In the genomic region with DNA sequence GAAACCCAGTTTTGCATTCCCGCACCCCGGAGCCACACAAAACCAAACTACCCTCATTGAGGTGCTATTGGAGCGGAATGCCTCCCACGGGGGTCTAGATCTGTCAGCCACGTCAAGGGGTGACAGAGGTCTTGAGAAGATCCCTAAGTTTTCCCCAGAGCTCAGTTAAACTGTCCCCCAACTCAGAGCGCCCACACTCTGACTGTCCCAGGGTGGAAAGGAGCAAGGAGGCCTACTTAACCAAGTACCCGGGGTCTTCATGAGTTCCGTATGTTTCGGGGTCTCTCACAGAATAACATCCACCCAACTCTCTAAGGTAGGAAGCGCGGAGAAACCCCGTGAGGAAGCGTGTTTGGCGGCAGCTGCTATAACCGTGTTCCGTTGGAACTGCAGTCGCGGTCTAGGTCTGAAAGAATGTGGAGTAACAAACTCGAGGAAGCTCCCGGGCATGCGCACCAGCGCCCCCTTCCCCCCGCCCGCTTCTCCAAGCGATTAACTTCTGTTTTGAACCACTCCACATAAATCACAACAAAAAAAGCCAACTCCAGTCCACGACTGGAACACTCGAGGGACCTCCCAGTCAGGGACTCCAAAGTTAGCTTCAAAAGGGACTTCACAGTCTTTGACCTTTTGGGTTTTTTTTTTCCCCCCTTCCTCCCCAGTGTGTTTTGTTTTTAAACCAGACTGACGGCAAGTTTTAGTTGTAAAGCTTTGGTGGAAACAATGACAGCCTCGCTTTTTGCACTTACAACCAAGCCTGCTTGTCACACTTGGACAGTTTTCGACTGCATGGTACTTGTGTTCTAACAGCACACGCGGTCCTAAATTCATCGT, we compare ENCODE assay signal across 8 mouse cellular contexts. TPM values are rescaled to one million over a fixed set of nuclear protein-coding genes. Genes with fewer than 3 reads are reported as not detected.
DNase-seq lines count a peak whose midpoint lies in the region; ATAC-seq and TF ChIP-seq lines count a peak whose summit lies in the region.

No protein-coding gene starts in this region.

- H3K27ac ChIP-seq in embryonic fibroblast, embryonic 13.5 days (ENCODE audit: insufficient read depth, low read length) = peak overlapping the region; percentile 98
- peak overlapping the region; percentile 98 for H3K27ac ChIP-seq in heart, embryonic 13.5 days (replicated peaks)
- H3K27ac ChIP-seq in kidney, embryonic 16.5 days (ENCODE audit: low read length) = peak overlapping the region; percentile 96
- peak overlapping the region; percentile 95 for H3K27ac ChIP-seq in lung, embryonic 14.5 days (ENCODE audit: low read depth)
- peak overlapping the region; percentile 78 for H3K27ac ChIP-seq in neural tube, embryonic 14.5 days (ENCODE audit: low read depth, low read length)

- H3K9me3 ChIP-seq in heart, embryonic 13.5 days = no peaks in the 10 kb centered on the region
- H3K9me3 ChIP-seq in kidney, embryonic 16.5 days (ENCODE audit: low read length) = no peaks in the 10 kb centered on the region
- H3K9me3 ChIP-seq in lung, embryonic 14.5 days (ENCODE audit: low read depth, low read length) = no peaks in the 10 kb centered on the region
- no peaks in the 10 kb centered on the region for H3K9me3 ChIP-seq in neural tube, embryonic 14.5 days (ENCODE audit: control insufficient read depth, low read length)

- no peaks in the 10 kb centered on the region for H3K27me3 ChIP-seq in heart, embryonic 13.5 days (replicated peaks)
- H3K27me3 ChIP-seq in kidney, embryonic 16.5 days (ENCODE audit: insufficient read depth, low read length) = no peaks in the 10 kb centered on the region
- no peaks in the 10 kb centered on the region for H3K27me3 ChIP-seq in lung, embryonic 14.5 days (ENCODE audit: insufficient read depth, low read length)
- no peaks in the 10 kb centered on the region; the same call in 1 of the 2 replicates for H3K27me3 ChIP-seq in neural tube, embryonic 14.5 days (ENCODE audit: control insufficient read depth, insufficient read depth, low read length)

- H3K4me2 ChIP-seq in heart, embryonic 13.5 days = peak overlapping the region; percentile 99
- H3K4me2 ChIP-seq in kidney, embryonic 16.5 days (replicated peaks; ENCODE audit: low read depth, low read length) = peak overlapping the region; percentile 85
- peak overlapping the region; percentile 95 for H3K4me2 ChIP-seq in lung, embryonic 14.5 days
- H3K4me2 ChIP-seq in neural tube, embryonic 14.5 days (ENCODE audit: low read depth, low read length) = peak overlapping the region; percentile 97

- WGBS in heart, embryonic 13.5 days = under 1% methylated on average over 33 of the region's 33 CpGs
- WGBS in kidney, embryonic 16.5 days = under 1% methylated on average over 33 of the region's 33 CpGs
- under 1% methylated on average over 33 of the region's 33 CpGs for WGBS in lung, embryonic 14.5 days
- WGBS in neural tube, embryonic 14.5 days = under 1% methylated on average over 33 of the region's 33 CpGs

- H3K36me3 ChIP-seq in heart, embryonic 13.5 days = peaks cover 18% of the 10 kb centered on the region
- peaks cover 8% of the 10 kb centered on the region; the same call in 1 of the 2 replicates for H3K36me3 ChIP-seq in kidney, embryonic 16.5 days (ENCODE audit: insufficient read depth, low read length)
- peaks cover 16% of the 10 kb centered on the region for H3K36me3 ChIP-seq in lung, embryonic 14.5 days (ENCODE audit: insufficient read depth)
- no peaks in the 10 kb centered on the region for H3K36me3 ChIP-seq in neural tube, embryonic 14.5 days (ENCODE audit: control insufficient read depth, insufficient read depth, low read length)

- peak; percentile 89 for TF ChIP-seq POLR2A in embryonic fibroblast, embryonic 13.5 days (IDR thresholded peaks at IDR 0.05; ENCODE audit: low read depth, low read length)

- no peak for TF ChIP-seq CTCF in embryonic fibroblast, embryonic 13.5 days (IDR thresholded peaks at IDR 0.05; ENCODE audit: borderline replicate concordance, insufficient read depth, low read length)
- peak; percentile 49 for TF ChIP-seq CTCF in lung, embryonic 14.5 days (IDR thresholded peaks at IDR 0.05; ENCODE audit: low read depth)

- H3K4me1 ChIP-seq in embryonic fibroblast, embryonic 13.5 days (ENCODE audit: control insufficient read depth, insufficient read depth, low read length) = peaks cover 9% of the 10 kb centered on the region; the same call in 1 of the 2 replicates
- peaks cover 45% of the 10 kb centered on the region for H3K4me1 ChIP-seq in heart, embryonic 13.5 days
- peaks cover 37% of the 10 kb centered on the region for H3K4me1 ChIP-seq in kidney, embryonic 16.5 days (ENCODE audit: insufficient read depth, low read length)
- peaks cover 16% of the 10 kb centered on the region for H3K4me1 ChIP-seq in lung, embryonic 14.5 days (ENCODE audit: insufficient read depth)
- peaks cover 4% of the 10 kb centered on the region; the same call in 1 of the 2 replicates for H3K4me1 ChIP-seq in neural tube, embryonic 14.5 days (ENCODE audit: control insufficient read depth, insufficient read depth, low read length)

- peak overlapping the region; percentile 92 for H3K9ac ChIP-seq in heart, embryonic 13.5 days
- H3K9ac ChIP-seq in kidney, embryonic 16.5 days (replicated peaks; ENCODE audit: low read length) = peak overlapping the region; percentile 98
- peak overlapping the region; percentile 95 for H3K9ac ChIP-seq in lung, embryonic 14.5 days
- peak overlapping the region; percentile 35 for H3K9ac ChIP-seq in neural tube, embryonic 14.5 days (replicated peaks; ENCODE audit: low read depth, low read length)

- DNase-seq in 416B (ENCODE audit: low read depth) (peak; percentile 91), ZHBTc4 (ENCODE audit: low read depth, low spot score) (peak; percentile 91)
- peak; percentile 94 for DNase-seq in lung, embryonic 14.5 days
- peak; percentile 92 for DNase-seq in thymus, postnatal 14 days

- H3K4me3 ChIP-seq in embryonic fibroblast, embryonic 13.5 days (ENCODE audit: insufficient read depth, low read length) = peak overlapping the region; percentile 90
- H3K4me3 ChIP-seq in heart, embryonic 13.5 days = peak overlapping the region; percentile 74
- H3K4me3 ChIP-seq in kidney, embryonic 16.5 days (ENCODE audit: low read length) = peak overlapping the region; percentile 88
- peak overlapping the region; percentile 80 for H3K4me3 ChIP-seq in lung, embryonic 14.5 days (ENCODE audit: low read depth, low read length)
- H3K4me3 ChIP-seq in neural tube, embryonic 14.5 days (ENCODE audit: low read depth, low read length) = peak overlapping the region; percentile 54

- ATAC-seq in heart, embryonic 13.5 days (ENCODE audit: extremely low read depth, insufficient number of reproducible peaks, low FRiP score, low TSS enrichment) = no peak
- ATAC-seq in kidney, embryonic 16.5 days (ENCODE audit: low FRiP score, low TSS enrichment) = peak; percentile 3; the same call in 1 of the 2 replicates
- peak; percentile 2 for ATAC-seq in lung, embryonic 14.5 days (ENCODE audit: insufficient read depth)
- no peak for ATAC-seq in neural tube, embryonic 14.5 days (ENCODE audit: low read depth)

RNA-seq across cellular contexts. Expression of a gene that starts 3.7 kb away (rescaled TPM):
- polyA plus RNA-seq in embryonic fibroblast, embryonic 13.5 days (2011; ENCODE audit: insufficient read length, low read depth, missing spikeins) = 95.7 and 100 TPM in 2 replicates
- polyA plus RNA-seq in heart, embryonic 13.5 days (2015; fragmentation: Nextera tagmentation; extraction: Ambion mirVana) = 25.4 and 26.0 TPM in 2 replicates
- 90.4 and 93.7 TPM in 2 replicates for polyA plus RNA-seq in kidney, embryonic 16.5 days (2015; fragmentation: Nextera tagmentation; extraction: Ambion mirVana)
- 60.3 and 63.1 TPM in 2 replicates for polyA plus RNA-seq in lung, embryonic 14.5 days (2014; fragmentation: Nextera tagmentation; extraction: Ambion mirVana)
- 10.9 and 13.2 TPM in 2 replicates for polyA plus RNA-seq in neural tube, embryonic 14.5 days (2014; fragmentation: Nextera tagmentation; extraction: Ambion mirVana)

Comparison
In these comparisons a context has a peak if more than half of its experiments do, and no peak if none do; other contexts are left out.
1. ATAC-seq: peak in kidney, embryonic 16.5 days (single experiment) and lung, embryonic 14.5 days (single experiment); none in heart, embryonic 13.5 days (single experiment) and neural tube, embryonic 14.5 days (single experiment).
2. H3K9ac ChIP-seq: peak in every context shown above with its lines; median percentile 98 in kidney, embryonic 16.5 days; 95 in lung, embryonic 14.5 days; 92 in heart, embryonic 13.5 days; 35 in neural tube, embryonic 14.5 days.
3. Peak in every context shown above with its lines, with median percentiles within 50 percentile points of each other: DNase-seq, H3K27ac ChIP-seq, H3K4me3 ChIP-seq and H3K4me2 ChIP-seq.